In the genomic region with DNA sequence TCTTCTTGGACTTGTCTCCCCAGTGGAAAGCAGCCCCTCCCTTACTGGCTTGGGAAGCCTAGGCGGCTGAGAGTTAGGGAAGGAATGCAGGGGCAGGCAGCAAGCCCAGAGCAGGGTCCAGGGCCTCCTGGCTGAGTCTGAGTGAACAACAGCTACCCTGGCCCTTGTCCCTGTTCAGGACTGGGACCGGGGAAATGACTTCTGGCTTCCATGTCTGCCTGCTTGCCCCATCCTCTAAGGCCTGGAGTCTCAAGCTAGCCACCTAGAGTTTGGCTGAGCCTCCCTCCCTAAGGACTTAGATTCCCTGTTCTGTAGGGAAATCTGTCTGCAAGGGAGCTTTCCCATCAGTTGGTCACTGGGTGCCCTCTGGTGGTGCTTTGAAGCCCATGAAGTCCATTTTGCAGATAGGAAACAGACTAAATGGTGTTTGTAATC, we compare ENCODE assay signal across 8 mouse cellular contexts. TPM values are rescaled to one million over a fixed set of nuclear protein-coding genes. Genes with fewer than 3 reads are reported as not detected.
DNase-seq lines count a peak whose midpoint lies in the region; ATAC-seq and TF ChIP-seq lines count a peak whose summit lies in the region.

No protein-coding gene starts in this region.

- DNase-seq in thymus, postnatal 25 days, result peak; percentile 36
- no peak for DNase-seq in thymus, postnatal 0 days (ENCODE audit: low spot score)
- peak; percentile 49 for DNase-seq in c-Kit-positive CD71-positive TER-119-positive erythroid progenitor cells, embryonic 14.5 days (ENCODE audit: low spot score)
- DNase-seq in gastrocnemius, adult 8-10 months (ENCODE audit: low spot score in 2 of 2), result peak; percentile 65 to 68
- peak; percentile 87 for DNase-seq in kidney, postnatal 0 days (ENCODE audit: low spot score)
- DNase-seq in liver, embryonic 11.5 days (ENCODE audit: low spot score), result peak; percentile 61
- peak; percentile 54 for DNase-seq in retina, postnatal 7 days (ENCODE audit: low read depth, low spot score)
- no peak for DNase-seq in thymus, postnatal 4 days

- peaks cover 8% of the 10 kb centered on the region; the same call in 1 of the 2 replicates for H3K36me3 ChIP-seq in kidney, postnatal 0 days (ENCODE audit: insufficient read depth, low read length)
- peaks cover 2% of the 10 kb centered on the region; the same call in 1 of the 2 replicates for H3K36me3 ChIP-seq in liver, embryonic 11.5 days (ENCODE audit: control insufficient read depth, insufficient read depth, low read length)

- H3K9me3 ChIP-seq in kidney, postnatal 0 days (replicated peaks; ENCODE audit: low read length), result no peaks in the 10 kb centered on the region
- no peaks in the 10 kb centered on the region for H3K9me3 ChIP-seq in liver, embryonic 11.5 days (ENCODE audit: control insufficient read depth, low read length)

- TF ChIP-seq CTCF in kidney, postnatal 0 days (IDR thresholded peaks at IDR 0.05; ENCODE audit: low read depth), result peak; percentile 88

- no peak overlapping the region for H3K4me3 ChIP-seq in kidney, postnatal 0 days (replicated peaks; ENCODE audit: low read depth, low read length)
- no peak overlapping the region for H3K4me3 ChIP-seq in liver, embryonic 11.5 days (ENCODE audit: low read depth, low read length)

- whole genome bisulfite sequencing in kidney, postnatal 0 days, result 7% methylated on average over 2 of the region's 2 CpGs
- WGBS in liver, embryonic 11.5 days, result 21% methylated on average over 2 of the region's 2 CpGs

- ATAC-seq in kidney, postnatal 0 days (replicated peaks; ENCODE audit: low FRiP score, low read depth), result no peak
- no peak for ATAC-seq in liver, embryonic 11.5 days (replicated peaks; ENCODE audit: low FRiP score)

- no peaks in the 10 kb centered on the region; the same call in 1 of the 2 replicates for H3K4me1 ChIP-seq in kidney, postnatal 0 days (replicated peaks; ENCODE audit: insufficient read depth, low read length)
- peaks cover 26% of the 10 kb centered on the region for H3K4me1 ChIP-seq in liver, embryonic 11.5 days (replicated peaks; ENCODE audit: control insufficient read depth, insufficient read depth, low read length)

- H3K9ac ChIP-seq in kidney, postnatal 0 days (ENCODE audit: low read depth, low read length), result no peak overlapping the region
- H3K9ac ChIP-seq in liver, embryonic 11.5 days (ENCODE audit: low read depth, low read length), result no peak overlapping the region

- H3K27ac ChIP-seq in kidney, postnatal 0 days, result no peak overlapping the region
- H3K27ac ChIP-seq in liver, embryonic 11.5 days (ENCODE audit: low read depth, low read length), result no peak overlapping the region

- H3K27me3 ChIP-seq in kidney, postnatal 0 days (ENCODE audit: insufficient read depth, low read length), result no peaks in the 10 kb centered on the region
- H3K27me3 ChIP-seq in liver, embryonic 11.5 days (replicated peaks; ENCODE audit: control insufficient read depth, insufficient read depth, low read length), result peaks cover 5% of the 10 kb centered on the region; the same call in 1 of the 2 replicates

- peak overlapping the region; percentile 74; the same call in 1 of the 2 replicates for H3K4me2 ChIP-seq in kidney, postnatal 0 days (ENCODE audit: low read length)
- H3K4me2 ChIP-seq in liver, embryonic 11.5 days, result no peak overlapping the region

RNA-seq across cellular contexts. Expression of a gene that starts 1.3 kb away (rescaled TPM):
- polyA plus RNA-seq in thymus, postnatal 0 days (2015; fragmentation: Nextera tagmentation; extraction: Ambion mirVana), result 37.9 and 45.8 TPM in 2 replicates
- total RNA-seq in gastrocnemius, adult 8-10 months (2022), result 1 to 10 TPM in 3 of 4 experiments, under 1 TPM in 1; 0.56 to 2.9 (median 1.8) TPM
- 6.5 and 6.7 TPM in 2 replicates for polyA plus RNA-seq in kidney, postnatal 0 days (2015; fragmentation: Nextera tagmentation; extraction: Ambion mirVana)
- polyA plus RNA-seq in liver, embryonic 11.5 days (2014; fragmentation: Nextera tagmentation; extraction: Ambion mirVana), result 2.0 and 2.4 TPM in 2 replicates

RNA-seq across cellular contexts. Expression of a gene that starts 16.9 kb away (rescaled TPM):
- 2.1 and 2.6 TPM in 2 replicates for polyA plus RNA-seq in thymus, postnatal 0 days (2015; fragmentation: Nextera tagmentation; extraction: Ambion mirVana)
- total RNA-seq in gastrocnemius, adult 8-10 months (2022), result not detected
- 0.09 and 0.11 TPM in 2 replicates for polyA plus RNA-seq in kidney, postnatal 0 days (2015; fragmentation: Nextera tagmentation; extraction: Ambion mirVana)
- polyA plus RNA-seq in liver, embryonic 11.5 days (2014; fragmentation: Nextera tagmentation; extraction: Ambion mirVana), result 0.32 and 0.33 TPM in 2 replicates

RNA-seq across cellular contexts. Expression of a gene that starts 32.7 kb away (rescaled TPM):
- 50.1 and 58.2 TPM in 2 replicates for polyA plus RNA-seq in thymus, postnatal 0 days (2015; fragmentation: Nextera tagmentation; extraction: Ambion mirVana)
- total RNA-seq in gastrocnemius, adult 8-10 months (2022), result 1 to 10 TPM; 2.7 to 4.5 (median 3.7) TPM
- polyA plus RNA-seq in kidney, postnatal 0 days (2015; fragmentation: Nextera tagmentation; extraction: Ambion mirVana), result 40.6 and 41.1 TPM in 2 replicates
- 13.2 and 13.6 TPM in 2 replicates for polyA plus RNA-seq in liver, embryonic 11.5 days (2014; fragmentation: Nextera tagmentation; extraction: Ambion mirVana)

RNA-seq across cellular contexts. Expression of a gene that starts 38.0 kb away (rescaled TPM):
- polyA plus RNA-seq in thymus, postnatal 0 days (2015; fragmentation: Nextera tagmentation; extraction: Ambion mirVana), result 0.49 and 0.65 TPM in 2 replicates
- under 1 TPM in 2 of 4 experiments, not detected in 2; 0.19 to 0.22 TPM for total RNA-seq in gastrocnemius, adult 8-10 months (2022)
- polyA plus RNA-seq in kidney, postnatal 0 days (2015; fragmentation: Nextera tagmentation; extraction: Ambion mirVana), result 0.11 and 0.24 TPM in 2 replicates
- polyA plus RNA-seq in liver, embryonic 11.5 days (2014; fragmentation: Nextera tagmentation; extraction: Ambion mirVana), result 0.06 TPM in 1 of 2 replicates, not detected in the other

RNA-seq across cellular contexts. Expression of a gene that starts 59.2 kb away (rescaled TPM):
- polyA plus RNA-seq in thymus, postnatal 0 days (2015; fragmentation: Nextera tagmentation; extraction: Ambion mirVana), result 35.4 and 42.0 TPM in 2 replicates
- total RNA-seq in gastrocnemius, adult 8-10 months (2022), result 10 to 100 TPM; 11.3 to 15.6 (median 12.2) TPM
- 31.2 and 31.3 TPM in 2 replicates for polyA plus RNA-seq in kidney, postnatal 0 days (2015; fragmentation: Nextera tagmentation; extraction: Ambion mirVana)
- 76.0 and 76.7 TPM in 2 replicates for polyA plus RNA-seq in liver, embryonic 11.5 days (2014; fragmentation: Nextera tagmentation; extraction: Ambion mirVana)

Comparison
In these comparisons a context has a peak if more than half of its experiments do, and no peak if none do; other contexts are left out.
1. DNase-seq: peak in thymus, postnatal 25 days (single experiment), c-Kit-positive CD71-positive TER-119-positive erythroid progenitor cells, embryonic 14.5 days (single experiment), gastrocnemius, adult 8-10 months (2 of 2), kidney, postnatal 0 days (single experiment), liver, embryonic 11.5 days (single experiment) and retina, postnatal 7 days (single experiment); none in thymus, postnatal 0 days (single experiment) and thymus, postnatal 4 days (single experiment).